Mouse (Mus musculus) myocyte (in vitro differentiated cells): ENCODE measurements at regions not wholly inside any gene's neighbourhood (a gene's known extent, or its start where the extent isn't known, plus 50 kb on each side); places are given as distances from the start of the nearest gene placed in this dataset.

Source experiments
- CEBPB ChIP-seq: IDR thresholded peaks from 2 replicates; pipeline ENCODE4 v1.6.1; 2011; ENCODE audit warnings: mild to moderate bottlenecking, moderate library complexity; ENCODE audit not compliant: poor library complexity, insufficient read depth, severe bottlenecking
- E2F4 ChIP-seq: IDR thresholded peaks from one replicate; pipeline ENCODE4 v1.6.1; 2011; ENCODE audit warnings: mild to moderate bottlenecking, control low read depth, moderate library complexity; ENCODE audit not compliant: insufficient read depth
- MAX ChIP-seq: IDR thresholded peaks from one replicate; pipeline ENCODE4 v1.6.1; 2011; ENCODE audit warnings: low read depth, mild to moderate bottlenecking, control low read depth
- MYOD1 ChIP-seq, 3 experiments: IDR thresholded peaks; one replicate each; pipeline ENCODE4 v1.6.1; 2011; ENCODE audit warnings: control low read depth in 2 of 3, low read depth in 2 of 3, mild to moderate bottlenecking in 2 of 3, moderate library complexity in 1 of 3; ENCODE audit not compliant: insufficient read length in 2 of 3, control insufficient read depth in 1 of 3
- MYOG ChIP-seq, 3 experiments: IDR thresholded peaks; one replicate each; pipeline ENCODE4 v1.6.1; 2011; ENCODE audit warnings: control low read depth in 2 of 3, low read depth in 2 of 3, mild to moderate bottlenecking in 2 of 3; ENCODE audit not compliant: insufficient read length in 2 of 3, control insufficient read depth in 1 of 3, insufficient read depth in 1 of 3
- POLR2A ChIP-seq: IDR thresholded peaks from one replicate; pipeline ENCODE4 v1.6.1; 2011; ENCODE audit warnings: low read depth, mild to moderate bottlenecking, control low read depth, moderate library complexity; ENCODE audit not compliant: insufficient read length
- POLR2AphosphoS2 ChIP-seq: IDR thresholded peaks from one replicate; pipeline ENCODE4 v1.6.1; 2011; ENCODE audit warnings: low read depth, control low read depth; ENCODE audit not compliant: insufficient read length
- REST ChIP-seq: IDR thresholded peaks from one replicate; pipeline ENCODE4 v1.6.1; 2011; ENCODE audit warnings: mild to moderate bottlenecking, control low read depth, moderate library complexity; ENCODE audit not compliant: insufficient read depth, insufficient read length
- TCF12 ChIP-seq: IDR thresholded peaks from one replicate; pipeline ENCODE4 v1.6.1; 2011; ENCODE audit warnings: mild to moderate bottlenecking, control low read depth; ENCODE audit not compliant: poor library complexity, insufficient read depth, severe bottlenecking
- USF1 ChIP-seq: IDR thresholded peaks from one replicate; pipeline ENCODE4 v1.6.1; 2011; ENCODE audit warnings: low read depth, mild to moderate bottlenecking, control low read depth, moderate library complexity

DNA sequence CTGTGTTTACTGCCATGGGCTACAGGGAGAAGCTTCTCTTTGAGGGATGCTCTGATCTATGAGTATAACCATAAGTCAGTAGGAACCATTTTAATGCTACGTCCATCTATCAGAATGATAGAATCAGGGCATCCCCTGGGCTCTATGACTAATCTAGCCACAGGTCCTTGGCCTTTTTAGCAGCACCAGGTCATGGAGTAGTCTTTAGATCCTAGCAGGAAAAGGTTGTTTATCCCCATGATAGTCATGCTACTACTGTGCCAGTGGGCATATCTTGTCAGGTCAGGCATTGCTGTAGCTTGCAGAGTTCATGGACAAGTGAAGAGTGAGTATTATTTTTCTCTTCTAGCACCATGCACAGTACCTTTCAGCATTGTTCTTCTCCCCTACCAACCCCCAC, 226.2 kb upstream of the Id2 start:
- no peak for TF ChIP-seq CEBPB
- TF ChIP-seq POLR2A = no peak
- TF ChIP-seq POLR2AphosphoS2 = no peak
- no peak for TF ChIP-seq TCF12
- no peak for TF ChIP-seq MYOG (IDR thresholded peaks at IDR 0.05; ENCODE audit: control insufficient read depth in 1 of 3, insufficient read depth in 1 of 3, insufficient read length in 2 of 3, low read depth in 2 of 3)
- TF ChIP-seq REST = no peak
- TF ChIP-seq MAX = no peak
- TF ChIP-seq USF1 = no peak
- no peak for TF ChIP-seq MYOD1 (IDR thresholded peaks at IDR 0.05; ENCODE audit: control insufficient read depth in 1 of 3, insufficient read length in 2 of 3, low read depth in 2 of 3)
- TF ChIP-seq E2F4 = no peak
